Mouse (Mus musculus) kidney, adult 10 weeks (tissue): ENCODE results near the gene Serpinb9d. TPM values are rescaled to one million over a fixed set of nuclear protein-coding genes. Genes with fewer than 3 reads are reported as not detected.

ENCODE experiments used
- polyA plus RNA-seq: library from polyadenylated mRNA; stranded (reverse); fragments of 350-450 nt; fragmentation: Illumina TruSeq; extraction: RNeasy Lipid Tissue Mini Kit (QIAGEN cat#74804); gene quantifications from one replicate; pipeline ENCODE4 v1.2.3, GENCODE M21; 2014; ENCODE audit warnings: low read depth, low replicate concordance

Serpinb9d gene
- not detected for polyA plus RNA-seq

DNA sequence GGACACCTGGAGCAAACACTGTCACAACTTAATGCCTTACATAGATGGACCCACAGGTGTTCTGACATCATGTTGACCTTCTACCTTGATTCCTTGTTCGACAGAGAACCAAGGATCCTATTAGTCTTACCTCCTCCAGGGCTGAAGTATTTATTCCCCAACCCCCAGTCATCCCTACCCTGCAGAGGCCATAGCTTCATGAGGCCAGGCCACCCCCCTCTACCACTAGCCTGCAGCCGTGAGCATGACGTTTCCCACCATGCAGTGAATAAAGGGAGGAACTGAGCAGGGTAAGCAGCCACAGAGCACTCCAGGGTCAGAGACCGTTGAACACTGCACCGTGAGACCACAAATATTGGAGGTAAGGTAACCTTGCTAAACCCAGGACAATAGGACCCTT, at the start of gene Serpinb9d:
Serpinb9d (plus strand) TSS at position 301 of the 400 bp plus-strand sequence.

GRCm38 (mm10) chr13:33159642-33160041, 33.1 kb upstream of the Serpinb9d start, which contains the start of gene Serpinb9c:
Serpinb9c (minus strand) TSS chr13:33159742.

GRCm38 (mm10) chr13:33249312-33249711, 56.6 kb downstream of the Serpinb9d start, which contains the start of gene Serpinb9e:
Serpinb9e (plus strand) TSS chr13:33249612.

Other genes with a start within 250 kb of the Serpinb9d start
- 33.2 TPM for gene Serpinb6b, start 227.8 kb upstream of the Serpinb9d start, polyA plus RNA-seq
- gene Serpinb9, start 189.7 kb upstream of the Serpinb9d start, polyA plus RNA-seq: 72.2 TPM
- not detected for gene Serpinb9b, start 165.5 kb upstream of the Serpinb9d start, polyA plus RNA-seq
- not detected for gene Serpinb1b, start 114.4 kb upstream of the Serpinb9d start, polyA plus RNA-seq
- gene Serpinb9c, start 33.2 kb upstream of the Serpinb9d start, polyA plus RNA-seq: not detected
- gene Serpinb9e, start 56.7 kb downstream of the Serpinb9d start, polyA plus RNA-seq: not detected
- not detected for gene Serpinb9f, start 131.1 kb downstream of the Serpinb9d start, polyA plus RNA-seq
- gene Gm11397, start 202.8 kb downstream of the Serpinb9d start, polyA plus RNA-seq: not detected